9 mouse cellular contexts compared by ENCODE assay signal in the genomic region with DNA sequence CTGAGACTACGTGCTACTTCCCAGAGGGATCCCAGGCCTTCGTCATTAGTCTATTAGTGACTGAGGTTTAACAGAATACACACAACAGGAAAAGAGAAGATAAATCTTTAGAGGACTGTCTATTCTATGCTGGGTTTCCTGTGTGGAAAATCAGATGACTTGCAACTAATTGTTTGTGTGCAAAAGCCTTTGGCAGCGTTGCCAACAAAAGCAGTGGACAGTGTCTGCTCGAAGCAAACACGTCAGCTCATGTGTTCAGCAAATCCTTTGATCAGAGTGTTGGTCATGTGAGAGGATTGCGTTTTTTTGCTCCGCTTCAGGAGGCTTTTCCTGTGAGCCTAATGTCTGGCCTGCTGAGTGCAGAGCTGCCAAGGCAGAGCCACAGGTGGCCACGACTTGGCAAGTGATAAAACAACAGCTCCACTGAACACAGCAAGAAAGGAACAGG.
A peak's percentile ranks its signal among the peaks of the same experiment; 100 is the strongest.
DNase-seq lines count a peak whose midpoint lies in the region; ATAC-seq and TF ChIP-seq lines count a peak whose summit lies in the region.
"Had no signal": no experiment of that assay in that cellular context is flagged by ENCODE, and none has a peak within 500 bp of the region (broad histone marks: within the 10 kb centered on the region; RNA-seq: fewer than 3 reads in every experiment).

No protein-coding gene starts in this region.

- peaks cover 7% of the 10 kb centered on the region for H3K4me1 ChIP-seq in forebrain, embryonic 12.5 days
- H3K4me1 ChIP-seq in stomach, embryonic 16.5 days (ENCODE audit: control insufficient read depth, insufficient read depth, low read length): no peaks in the 10 kb centered on the region

- H3K4me3 ChIP-seq in forebrain, embryonic 12.5 days (replicated peaks): no peak overlapping the region
- no peak overlapping the region for H3K4me3 ChIP-seq in layer of hippocampus, adult 2 months
- no peak overlapping the region for H3K4me3 ChIP-seq in stomach, embryonic 16.5 days (replicated peaks; ENCODE audit: low read length)

- no peaks in the 10 kb centered on the region for H3K36me3 ChIP-seq in forebrain, embryonic 12.5 days (replicated peaks)
- H3K36me3 ChIP-seq in stomach, embryonic 16.5 days (ENCODE audit: control insufficient read depth, insufficient read depth, low read length): no peaks in the 10 kb centered on the region

- WGBS in forebrain, embryonic 12.5 days: 7% methylated on average over 8 of the region's 8 CpGs
- WGBS in stomach, embryonic 16.5 days: 17% methylated on average over 8 of the region's 8 CpGs

- intact Hi-C loops in heart, postnatal 25 days (cut with DNase I): loop anchor here (1.0 kb wide), 1 partner anchor 35 kb away; no protein-coding TSS in a partner anchor

- H3K4me2 ChIP-seq in forebrain, embryonic 12.5 days: no peak overlapping the region; the same call in 1 of the 2 replicates
- no peak overlapping the region for H3K4me2 ChIP-seq in stomach, embryonic 16.5 days (ENCODE audit: low read depth, low read length)

- H3K9ac ChIP-seq in forebrain, embryonic 12.5 days: no peak overlapping the region
- H3K9ac ChIP-seq in stomach, embryonic 16.5 days (ENCODE audit: low read length): no peak overlapping the region

- peak; percentile 68 for ATAC-seq in cerebellum, adult (ENCODE audit: insufficient number of reproducible peaks, low FRiP score, low TSS enrichment)
- ATAC-seq in forebrain, embryonic 12.5 days (ENCODE audit: low FRiP score): peak; percentile 90
- peak; percentile 71; the same call in 1 of the 2 replicates for ATAC-seq in stomach, embryonic 16.5 days (ENCODE audit: insufficient read depth, low FRiP score)

- H3K9me3 ChIP-seq in forebrain, embryonic 12.5 days: no peaks in the 10 kb centered on the region
- no peaks in the 10 kb centered on the region for H3K9me3 ChIP-seq in stomach, embryonic 16.5 days (replicated peaks; ENCODE audit: control insufficient read depth, low read length)

- H3K27me3 ChIP-seq in forebrain, embryonic 12.5 days: no peaks in the 10 kb centered on the region
- no peaks in the 10 kb centered on the region for H3K27me3 ChIP-seq in stomach, embryonic 16.5 days (ENCODE audit: control insufficient read depth, insufficient read depth, low read length)

- TF ChIP-seq CTCF in layer of hippocampus, adult 2 months (conservative IDR thresholded peaks at IDR 0.05): no peak

- peak; percentile 91 for DNase-seq in Muller cell, postnatal 12 days (ENCODE audit: inconsistent ontology term)
- peak; percentile 25 for DNase-seq in heart, postnatal 25 days (ENCODE audit: low spot score)
- DNase-seq in layer of hippocampus, adult 2 months (ENCODE audit: low spot score in 2 of 2): peak; percentile 4 to 12
- DNase-seq in mesoderm, embryonic 11.5 days (ENCODE audit: low read depth, low spot score): peak; percentile 42
- DNase-seq in urinary bladder, adult 2 months (ENCODE audit: low spot score): no peak

- H3K27ac ChIP-seq in forebrain, embryonic 12.5 days: peak overlapping the region; percentile 31; the same call in 1 of the 2 replicates
- no peak overlapping the region; the same call in 1 of the 2 replicates for H3K27ac ChIP-seq in layer of hippocampus, adult 2 months
- no peak overlapping the region for H3K27ac ChIP-seq in stomach, embryonic 16.5 days (ENCODE audit: low read length)
- H3K27ac ChIP-seq: macrophage had no signal
